In genomic region chr2:84518767-84519166, GRCm38 (mm10) we compare ENCODE assay signal across 14 mouse cellular contexts. TPM values are rescaled to one million over a fixed set of nuclear protein-coding genes. Genes with fewer than 3 reads are reported as not detected.
DNase-seq lines count a peak whose midpoint lies in the region; ATAC-seq and TF ChIP-seq lines count a peak whose summit lies in the region.
"Had no signal": no experiment of that assay in that cellular context is flagged by ENCODE, and none has a peak within 500 bp of the region (broad histone marks: within the 10 kb centered on the region; RNA-seq: fewer than 3 reads in every experiment).

No protein-coding gene starts in this region.

- no peaks in the 10 kb centered on the region for H3K9me3 ChIP-seq in lung, postnatal 0 days (ENCODE audit: low read length)
- H3K9me3 ChIP-seq in heart, embryonic 16.5 days (replicated peaks; ENCODE audit: control insufficient read depth, low read length) = no peaks in the 10 kb centered on the region
- H3K9me3 ChIP-seq in stomach, embryonic 16.5 days (replicated peaks; ENCODE audit: control insufficient read depth, low read length) = no peaks in the 10 kb centered on the region; the same call in 1 of the 2 replicates
- no peaks in the 10 kb centered on the region for H3K9me3 ChIP-seq in midbrain, postnatal 0 days (ENCODE audit: low read length)
- H3K9me3 ChIP-seq: embryonic facial prominence, embryonic 15.5 days; hindbrain, embryonic 15.5 days had no signal

- peak overlapping the region; percentile 40; the same call in 1 of the 2 replicates for H3K4me3 ChIP-seq in gastrocnemius, adult 2 months
- no peak overlapping the region for H3K4me3 ChIP-seq in lung, postnatal 0 days (ENCODE audit: low read depth, low read length)
- H3K4me3 ChIP-seq in heart, embryonic 16.5 days (ENCODE audit: low read length) = 0 out of 2 replicates have a peak overlapping the region, but pooled peaks have one; percentile 11
- peak overlapping the region; percentile 15; the same call in 1 of the 2 replicates for H3K4me3 ChIP-seq in stomach, embryonic 16.5 days (replicated peaks; ENCODE audit: low read length)
- no peak overlapping the region for H3K4me3 ChIP-seq in midbrain, postnatal 0 days (ENCODE audit: low read depth, low read length)
- H3K4me3 ChIP-seq: embryonic facial prominence, embryonic 15.5 days; hindbrain, embryonic 15.5 days had no signal

- ATAC-seq in lung, postnatal 0 days = no peak
- peak; percentile 73; the same call in 1 of the 2 replicates for ATAC-seq in heart, embryonic 16.5 days (replicated peaks; ENCODE audit: extremely low read depth, insufficient read depth, low FRiP score)
- ATAC-seq in stomach, embryonic 16.5 days (ENCODE audit: insufficient read depth, low FRiP score) = peak; percentile 63; the same call in 1 of the 2 replicates
- ATAC-seq in midbrain, postnatal 0 days (ENCODE audit: low FRiP score) = no peak

- no peak overlapping the region for H3K9ac ChIP-seq in lung, postnatal 0 days (replicated peaks; ENCODE audit: low read depth)
- peak overlapping the region; percentile 21 for H3K9ac ChIP-seq in heart, embryonic 16.5 days (ENCODE audit: low read length)
- H3K9ac ChIP-seq in stomach, embryonic 16.5 days (ENCODE audit: low read length) = peak overlapping the region; percentile 55; the same call in 1 of the 2 replicates
- H3K9ac ChIP-seq in midbrain, postnatal 0 days (replicated peaks; ENCODE audit: low read length, poor library complexity, severe bottlenecking) = no peak overlapping the region
- H3K9ac ChIP-seq: embryonic facial prominence, embryonic 15.5 days; hindbrain, embryonic 15.5 days had no signal

- H3K4me1 ChIP-seq in lung, postnatal 0 days (ENCODE audit: insufficient read depth, low read depth, low read length) = no peaks in the 10 kb centered on the region; the same call in 1 of the 2 replicates
- H3K4me1 ChIP-seq in heart, embryonic 16.5 days (ENCODE audit: control insufficient read depth, insufficient read depth, low read length) = peaks cover 9% of the 10 kb centered on the region
- H3K4me1 ChIP-seq in stomach, embryonic 16.5 days (ENCODE audit: control insufficient read depth, insufficient read depth, low read length) = peaks cover 13% of the 10 kb centered on the region
- no peaks in the 10 kb centered on the region for H3K4me1 ChIP-seq in midbrain, postnatal 0 days (ENCODE audit: insufficient read depth, low read length)
- H3K4me1 ChIP-seq: hindbrain, embryonic 15.5 days had no signal

- H3K4me2 ChIP-seq in lung, postnatal 0 days (replicated peaks; ENCODE audit: low read depth, low read length) = peak overlapping the region; percentile 44; the same call in 1 of the 2 replicates
- H3K4me2 ChIP-seq in heart, embryonic 16.5 days (ENCODE audit: low read depth, low read length) = peak overlapping the region; percentile 47
- H3K4me2 ChIP-seq in stomach, embryonic 16.5 days (ENCODE audit: low read depth, low read length) = peak overlapping the region; percentile 49
- H3K4me2 ChIP-seq in midbrain, postnatal 0 days (ENCODE audit: low read depth, low read length, poor library complexity, severe bottlenecking) = no peak overlapping the region
- H3K4me2 ChIP-seq: embryonic facial prominence, embryonic 15.5 days; hindbrain, embryonic 15.5 days had no signal

- DNase-seq in gastrocnemius, adult 2 months = no peak
- no peak for DNase-seq in gastrocnemius, postnatal 14 days
- peak; percentile 53 for DNase-seq in lung, postnatal 0 days (ENCODE audit: low spot score)
- DNase-seq in lung, postnatal 4 days = no peak
- no peak for DNase-seq in midbrain, postnatal 0 days (ENCODE audit: low spot score)
- DNase-seq in layer of hippocampus, postnatal 14 days (ENCODE audit: low spot score in 2 of 2) = no peak
- DNase-seq: adrenal gland, adult 2 months; cerebellum, adult 11 months; kidney, postnatal 25 days; right cerebral cortex, postnatal 25 days had no signal

- intact Hi-C loops in gastrocnemius, adult 2 months (cut with DNase I) = no loop called here
- intact Hi-C loops in gastrocnemius, postnatal 14 days (cut with DNase I; ENCODE audit: low total_unique reads) = no loop called here

- H3K27me3 ChIP-seq in lung, postnatal 0 days (replicated peaks; ENCODE audit: insufficient read depth, low read length) = no peaks in the 10 kb centered on the region
- H3K27me3 ChIP-seq in heart, embryonic 16.5 days (ENCODE audit: control insufficient read depth, insufficient read depth, low read length) = no peaks in the 10 kb centered on the region
- no peaks in the 10 kb centered on the region for H3K27me3 ChIP-seq in stomach, embryonic 16.5 days (ENCODE audit: control insufficient read depth, insufficient read depth, low read length)
- no peaks in the 10 kb centered on the region for H3K27me3 ChIP-seq in midbrain, postnatal 0 days (ENCODE audit: insufficient read depth, low read length)
- H3K27me3 ChIP-seq: embryonic facial prominence, embryonic 15.5 days; hindbrain, embryonic 15.5 days had no signal

- no peak for TF ChIP-seq CTCF in gastrocnemius, adult 2 months (IDR thresholded peaks at IDR 0.05)
- no peak for TF ChIP-seq CTCF in lung, postnatal 0 days (IDR thresholded peaks at IDR 0.05)
- no peak for TF ChIP-seq CTCF in midbrain, postnatal 0 days (IDR thresholded peaks at IDR 0.05)

- peak overlapping the region; percentile 72 for H3K27ac ChIP-seq in gastrocnemius, adult 2 months
- peak overlapping the region; percentile 88 for H3K27ac ChIP-seq in lung, postnatal 0 days (ENCODE audit: low read length)
- H3K27ac ChIP-seq in heart, embryonic 16.5 days (ENCODE audit: low read length) = peak overlapping the region; percentile 71
- peak overlapping the region; percentile 94 for H3K27ac ChIP-seq in stomach, embryonic 16.5 days (ENCODE audit: low read length)
- no peak overlapping the region for H3K27ac ChIP-seq in midbrain, postnatal 0 days (ENCODE audit: low read depth, low read length)
- H3K27ac ChIP-seq: hindbrain, embryonic 15.5 days had no signal

- no peaks in the 10 kb centered on the region for H3K36me3 ChIP-seq in lung, postnatal 0 days (ENCODE audit: insufficient read depth, low read length)
- no peaks in the 10 kb centered on the region for H3K36me3 ChIP-seq in heart, embryonic 16.5 days (ENCODE audit: control insufficient read depth, insufficient read depth)
- no peaks in the 10 kb centered on the region for H3K36me3 ChIP-seq in stomach, embryonic 16.5 days (ENCODE audit: control insufficient read depth, insufficient read depth, low read length)
- H3K36me3 ChIP-seq in midbrain, postnatal 0 days (ENCODE audit: insufficient read depth, low read length) = no peaks in the 10 kb centered on the region
- H3K36me3 ChIP-seq: embryonic facial prominence, embryonic 15.5 days; hindbrain, embryonic 15.5 days had no signal

- 40% methylated on average over 5 of the region's 5 CpGs for whole genome bisulfite sequencing in lung, postnatal 0 days
- WGBS in heart, embryonic 16.5 days = 22% methylated on average over 5 of the region's 5 CpGs
- 53% methylated on average over 5 of the region's 5 CpGs for whole genome bisulfite sequencing in stomach, embryonic 16.5 days
- 69% methylated on average over 5 of the region's 5 CpGs for WGBS in midbrain, postnatal 0 days

- TF ChIP-seq EP300 in lung, postnatal 0 days (IDR thresholded peaks at IDR 0.05) = peak; percentile 43; the same call in 1 of the 2 replicates

RNA-seq across cellular contexts. Expression of gene Tfpi, which starts 42.2 kb away (rescaled TPM):
- 1 to 10 TPM; 2.1 to 2.2 TPM for total RNA-seq in gastrocnemius, adult 2 months (2021)
- 1 to 10 TPM; 6.7 to 6.9 TPM for total RNA-seq in gastrocnemius, postnatal 14 days (2021)
- 35.7 and 41.4 TPM in 2 replicates for polyA plus RNA-seq in lung, postnatal 0 days (2015; fragmentation: Nextera tagmentation; extraction: Ambion mirVana)
- polyA plus RNA-seq in heart, embryonic 16.5 days (2015; fragmentation: Nextera tagmentation; extraction: Ambion mirVana) = 71.5 and 82.3 TPM in 2 replicates
- polyA plus RNA-seq in stomach, embryonic 16.5 days (2015; fragmentation: Nextera tagmentation; extraction: Ambion mirVana) = 41.2 and 46.3 TPM in 2 replicates
- total RNA-seq in midbrain, postnatal 0 days (2014; rRNA removed) = 10.0 and 10.4 TPM in 2 replicates
- 13.2 and 13.3 TPM in 2 replicates for polyA plus RNA-seq in midbrain, postnatal 0 days (2015; fragmentation: Nextera tagmentation; extraction: Ambion mirVana)
- total RNA-seq in layer of hippocampus, postnatal 14 days (2021) = 1 to 10 TPM; 4.3 to 6.0 TPM

Comparison
In these comparisons a context has a peak if more than half of its experiments do, and no peak if none do; other contexts are left out.
1. H3K4me3 ChIP-seq: peak in gastrocnemius, adult 2 months (single experiment), heart, embryonic 16.5 days (single experiment) and stomach, embryonic 16.5 days (single experiment); none in lung, postnatal 0 days (single experiment) and midbrain, postnatal 0 days (single experiment).
2. ATAC-seq: peak in heart, embryonic 16.5 days (single experiment) and stomach, embryonic 16.5 days (single experiment); none in lung, postnatal 0 days (single experiment) and midbrain, postnatal 0 days (single experiment).
3. H3K9ac ChIP-seq: peak in heart, embryonic 16.5 days (single experiment) and stomach, embryonic 16.5 days (single experiment); none in lung, postnatal 0 days (single experiment) and midbrain, postnatal 0 days (single experiment).